Mouse (Mus musculus): ENCODE data around the gene Tent4a. TPM values are rescaled to one million over a fixed set of nuclear protein-coding genes. Genes with fewer than 3 reads are reported as not detected.

Tent4a gene
- polyA plus RNA-seq, 1 experiment: 26.2 TPM

- 11% methylated on average over 6 of the region's 6 CpGs for WGBS
- TF ChIP-seq CTCF (IDR thresholded peaks at IDR 0.05; ENCODE audit: borderline replicate concordance, insufficient read depth, low read depth, low read length): peak; percentile 67
- no peak for TF ChIP-seq POLR2A (IDR thresholded peaks at IDR 0.05; ENCODE audit: borderline replicate concordance, insufficient read depth, low read length)
- peak; percentile 35 to 36 for DNase-seq
- no peak overlapping the region for H3K4me3 ChIP-seq (replicated peaks; ENCODE audit: insufficient read depth, low read depth, low read length)
- no peak overlapping the region for H3K27ac ChIP-seq (ENCODE audit: insufficient read depth, low read length)
- no peaks in the 10 kb centered on the region for H3K27me3 ChIP-seq (ENCODE audit: control insufficient read depth, insufficient read depth, low read length)
- H3K4me1 ChIP-seq (ENCODE audit: control insufficient read depth, insufficient read depth, low read length): no peaks in the 10 kb centered on the region; the same call in 1 of the 2 replicates
Measured at GRCm38 (mm10) chr13:69485326-69485725, 49.1 kb downstream of the Tent4a start.

GRCm38 (mm10) chr13:69482751-69483150 is 51.7 kb downstream of the Tent4a start:
- Histone ChIP-seq H3K27ac (ENCODE audit: insufficient read depth, low read length) (no peak overlapping the region), H3K4me3 (replicated peaks; ENCODE audit: insufficient read depth, low read depth, low read length) (no peak overlapping the region), H3K4me1 (ENCODE audit: control insufficient read depth, insufficient read depth, low read length) (no peaks in the 10 kb centered on the region; the same call in 1 of the 2 replicates), H3K27me3 (ENCODE audit: control insufficient read depth, insufficient read depth, low read length) (no peaks in the 10 kb centered on the region)
- WGBS: 36% methylated on average over 8 of the region's 8 CpGs
- peak; percentile 37 to 43 for DNase-seq
- TF ChIP-seq CTCF (IDR thresholded peaks at IDR 0.05; ENCODE audit: borderline replicate concordance, insufficient read depth, low read depth, low read length) (no peak), POLR2A (IDR thresholded peaks at IDR 0.05; ENCODE audit: borderline replicate concordance, insufficient read depth, low read length) (no peak)

DNA sequence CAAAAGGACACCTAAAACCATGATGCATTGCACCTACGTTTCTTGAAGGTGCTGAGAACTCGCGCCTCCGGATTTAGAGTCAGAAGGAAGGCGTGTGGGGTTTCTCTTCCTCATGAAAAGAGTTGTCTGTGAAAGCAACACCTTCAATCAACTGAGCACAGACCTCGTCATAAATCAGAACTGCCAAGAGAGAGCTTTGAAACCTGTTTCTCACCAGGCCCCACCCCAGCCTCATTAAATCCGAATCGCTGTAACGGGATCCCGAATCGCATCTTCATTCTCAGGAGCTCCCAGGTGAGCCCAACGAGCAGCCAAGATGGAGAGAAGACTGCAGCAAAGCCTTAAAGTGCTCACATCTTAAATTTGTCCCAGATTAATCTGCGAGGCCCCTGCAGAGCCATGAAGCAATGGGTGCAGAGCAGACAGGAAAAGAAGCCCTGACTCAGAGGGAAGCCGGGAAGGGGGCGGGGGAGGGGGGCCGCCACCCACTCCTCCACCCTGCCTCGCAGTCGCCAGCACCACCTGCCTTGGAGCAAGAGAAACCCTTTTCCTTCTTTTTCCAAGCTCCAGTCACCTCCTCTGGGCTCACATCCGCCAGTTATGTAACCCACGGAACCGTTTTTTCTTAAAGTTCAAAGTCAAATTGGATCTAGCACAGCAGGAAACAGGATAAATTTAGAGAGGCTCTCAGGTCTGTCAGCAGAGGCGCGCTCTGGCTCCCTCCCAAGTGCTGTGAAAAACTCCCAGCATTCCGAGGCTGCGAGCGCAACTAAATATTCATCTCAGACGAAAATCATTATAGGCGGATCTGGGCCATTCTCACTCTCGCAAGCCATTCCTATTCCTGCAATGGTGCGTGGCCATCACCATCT is 52.5 kb downstream of the Tent4a start:
- H3K27me3 ChIP-seq (ENCODE audit: control insufficient read depth, insufficient read depth, low read length): no peaks in the 10 kb centered on the region
- no peak overlapping the region for H3K27ac ChIP-seq (ENCODE audit: insufficient read depth, low read length)
- no peaks in the 10 kb centered on the region; the same call in 1 of the 2 replicates for H3K4me1 ChIP-seq (ENCODE audit: control insufficient read depth, insufficient read depth, low read length)
- peak; percentile 81 to 84 for DNase-seq
- H3K4me3 ChIP-seq (replicated peaks; ENCODE audit: insufficient read depth, low read depth, low read length): peak overlapping the region; percentile 43
- WGBS: 3% methylated on average over 30 of the region's 30 CpGs
- no peak for TF ChIP-seq CTCF (IDR thresholded peaks at IDR 0.05; ENCODE audit: borderline replicate concordance, insufficient read depth, low read depth, low read length)

- Histone ChIP-seq H3K27ac (ENCODE audit: insufficient read depth, low read length) (no peak overlapping the region), H3K4me3 (replicated peaks; ENCODE audit: insufficient read depth, low read depth, low read length) (no peak overlapping the region), H3K27me3 (ENCODE audit: control insufficient read depth, insufficient read depth, low read length) (no peaks in the 10 kb centered on the region), H3K4me1 (ENCODE audit: control insufficient read depth, insufficient read depth, low read length) (no peaks in the 10 kb centered on the region; the same call in 1 of the 2 replicates)
- no peak for TF ChIP-seq POLR2A (IDR thresholded peaks at IDR 0.05; ENCODE audit: borderline replicate concordance, insufficient read depth, low read length)
- TF ChIP-seq CTCF (IDR thresholded peaks at IDR 0.05; ENCODE audit: borderline replicate concordance, insufficient read depth, low read depth, low read length): no peak
- peak; percentile 42 to 52 for DNase-seq
- 18% methylated on average over 8 of the region's 8 CpGs for WGBS
Measured at GRCm38 (mm10) chr13:69481026-69481425, 53.4 kb downstream of the Tent4a start.

GRCm38 (mm10) chr13:69479906-69480305 is 54.5 kb downstream of the Tent4a start:
- no peak for TF ChIP-seq CTCF (IDR thresholded peaks at IDR 0.05; ENCODE audit: borderline replicate concordance, insufficient read depth, low read depth, low read length)
- no peak for TF ChIP-seq POLR2A (IDR thresholded peaks at IDR 0.05; ENCODE audit: borderline replicate concordance, insufficient read depth, low read length)
- no peaks in the 10 kb centered on the region; the same call in 1 of the 2 replicates for H3K4me1 ChIP-seq (ENCODE audit: control insufficient read depth, insufficient read depth, low read length)
- no peak for DNase-seq
- H3K27me3 ChIP-seq (ENCODE audit: control insufficient read depth, insufficient read depth, low read length): no peaks in the 10 kb centered on the region
- H3K27ac ChIP-seq (ENCODE audit: insufficient read depth, low read length): no peak overlapping the region
- WGBS: 97% methylated on average over 2 of the region's 2 CpGs
- H3K4me3 ChIP-seq (replicated peaks; ENCODE audit: insufficient read depth, low read depth, low read length): no peak overlapping the region

DNA sequence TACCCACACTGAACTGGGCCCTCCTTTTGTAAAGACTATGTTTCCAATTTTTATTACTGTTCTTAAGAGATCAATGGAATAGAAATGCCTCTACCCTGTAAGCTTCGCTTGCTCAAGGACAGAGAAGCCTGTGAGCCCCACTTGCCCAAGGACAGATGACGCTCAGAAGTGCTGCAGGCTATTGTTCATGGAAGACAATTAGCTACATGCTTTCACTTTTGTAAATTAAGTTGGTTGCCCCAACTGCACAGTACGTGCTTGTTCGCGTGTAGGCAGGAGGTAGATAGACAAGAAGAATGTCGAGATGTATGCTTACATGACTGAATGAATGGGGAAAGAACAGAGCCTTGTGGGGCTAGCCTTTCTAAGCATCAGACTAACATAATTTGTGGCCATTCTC is 55.7 kb downstream of the Tent4a start:
- no peak overlapping the region for H3K27ac ChIP-seq (ENCODE audit: insufficient read depth, low read length)
- H3K27me3 ChIP-seq (ENCODE audit: control insufficient read depth, insufficient read depth, low read length): no peaks in the 10 kb centered on the region
- DNase-seq: no peak
- H3K4me1 ChIP-seq (ENCODE audit: control insufficient read depth, insufficient read depth, low read length): no peaks in the 10 kb centered on the region; the same call in 1 of the 2 replicates
- H3K4me3 ChIP-seq (replicated peaks; ENCODE audit: insufficient read depth, low read depth, low read length): no peak overlapping the region
- 83% methylated on average over 6 of the region's 6 CpGs for WGBS
- TF ChIP-seq POLR2A (IDR thresholded peaks at IDR 0.05; ENCODE audit: borderline replicate concordance, insufficient read depth, low read length) (no peak), CTCF (IDR thresholded peaks at IDR 0.05; ENCODE audit: borderline replicate concordance, insufficient read depth, low read depth, low read length) (no peak)

- TF ChIP-seq CTCF (IDR thresholded peaks at IDR 0.05; ENCODE audit: borderline replicate concordance, insufficient read depth, low read depth, low read length) (peak; percentile 24; the same call in 1 of the 2 replicates), POLR2A (IDR thresholded peaks at IDR 0.05; ENCODE audit: borderline replicate concordance, insufficient read depth, low read length) (no peak)
- DNase-seq: peak in 1 of 2 experiments; percentile 30
- H3K27ac ChIP-seq (ENCODE audit: insufficient read depth, low read length): no peak overlapping the region
- H3K4me3 ChIP-seq (replicated peaks; ENCODE audit: insufficient read depth, low read depth, low read length): no peak overlapping the region
- H3K27me3 ChIP-seq (ENCODE audit: control insufficient read depth, insufficient read depth, low read length): no peaks in the 10 kb centered on the region
- H3K4me1 ChIP-seq (ENCODE audit: control insufficient read depth, insufficient read depth, low read length): no peaks in the 10 kb centered on the region
- WGBS: 42% methylated on average over 17 of the region's 17 CpGs
Measured at GRCm38 (mm10) chr13:69460635-69461465, 73.6 kb downstream of the Tent4a start.

Data from cerebellum, adult 2 months (tissue).